Mouse (Mus musculus): ENCODE measurements around the gene Cbx4. TPM values are rescaled to one million over a fixed set of nuclear protein-coding genes. Genes with fewer than 3 reads are reported as not detected.

The Cbx4 gene
- polyA plus RNA-seq, 1 experiment from 2014 or later, result 12.6 TPM

DNA sequence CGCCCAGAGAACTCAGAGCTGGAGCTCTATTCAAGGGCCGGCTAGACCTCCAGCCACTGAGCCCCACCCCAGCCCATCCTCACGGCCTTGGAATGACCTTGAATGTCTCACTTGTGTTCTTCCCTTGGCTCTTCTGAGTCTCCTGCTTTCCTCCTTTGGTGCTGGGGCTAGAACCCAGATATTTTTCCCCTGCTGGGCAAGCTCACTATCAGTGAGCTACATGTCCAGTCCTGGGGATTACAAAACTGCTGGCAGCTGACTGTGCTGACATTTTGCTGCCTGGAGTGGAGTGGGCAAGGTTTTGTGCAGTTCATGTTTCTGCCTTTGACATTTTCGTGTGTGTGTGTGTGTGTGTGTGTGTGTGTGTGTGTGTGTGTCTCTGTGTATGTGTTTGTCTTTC lies 31.0 kb upstream of the Cbx4 start:
- no peak overlapping the region for H3K4me3 ChIP-seq (ENCODE audit: low read length)
- H3K9me3 ChIP-seq (replicated peaks; ENCODE audit: control insufficient read depth, low read length), result no peaks in the 10 kb centered on the region
- H3K9ac ChIP-seq (ENCODE audit: low read length), result no peak overlapping the region
- WGBS, result 62% methylated on average over 4 of the region's 4 CpGs
- no peak for ATAC-seq (replicated peaks; ENCODE audit: extremely low read depth, insufficient read depth, low FRiP score)
- H3K27me3 ChIP-seq (ENCODE audit: control insufficient read depth, insufficient read depth, low read length), result no peaks in the 10 kb centered on the region
- H3K27ac ChIP-seq (ENCODE audit: low read length), result no peak overlapping the region
- no peaks in the 10 kb centered on the region for H3K36me3 ChIP-seq (ENCODE audit: control insufficient read depth, insufficient read depth)
- H3K4me1 ChIP-seq (ENCODE audit: control insufficient read depth, insufficient read depth, low read length), result peaks cover 3% of the 10 kb centered on the region; the same call in 1 of the 2 replicates
- H3K4me2 ChIP-seq (ENCODE audit: low read depth, low read length), result no peak overlapping the region

DNA sequence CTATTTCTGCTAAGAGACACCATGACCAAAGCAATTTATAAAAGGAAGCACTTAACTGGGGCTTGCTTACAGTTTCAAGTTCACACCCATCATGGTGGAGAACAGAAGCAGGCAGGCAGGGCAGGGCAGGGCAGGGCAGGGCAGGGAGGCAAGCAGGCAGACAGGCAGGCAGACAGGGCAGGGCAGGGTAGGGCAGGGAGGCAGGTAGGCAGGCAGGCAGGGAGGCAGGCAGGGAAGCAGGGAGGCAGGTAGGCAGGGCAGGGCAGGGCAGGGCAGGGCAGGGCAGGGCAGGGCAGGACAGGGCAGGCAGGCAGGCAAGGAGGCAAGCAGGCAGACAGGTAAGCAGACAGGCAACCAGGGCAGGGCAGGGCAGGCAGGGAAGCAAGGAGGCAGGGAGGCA lies 26.7 kb upstream of the Cbx4 start:
- no peak overlapping the region for H3K9ac ChIP-seq (ENCODE audit: low read length)
- no peak overlapping the region for H3K4me3 ChIP-seq (ENCODE audit: low read length)
- no peaks in the 10 kb centered on the region for H3K36me3 ChIP-seq (ENCODE audit: control insufficient read depth, insufficient read depth)
- H3K27me3 ChIP-seq (ENCODE audit: control insufficient read depth, insufficient read depth, low read length), result no peaks in the 10 kb centered on the region
- no peak overlapping the region for H3K4me2 ChIP-seq (ENCODE audit: low read depth, low read length)
- H3K9me3 ChIP-seq (replicated peaks; ENCODE audit: control insufficient read depth, low read length), result no peaks in the 10 kb centered on the region
- no peak for ATAC-seq (replicated peaks; ENCODE audit: extremely low read depth, insufficient read depth, low FRiP score)
- H3K27ac ChIP-seq (ENCODE audit: low read length), result no peak overlapping the region
- H3K4me1 ChIP-seq (ENCODE audit: control insufficient read depth, insufficient read depth, low read length), result peaks cover 3% of the 10 kb centered on the region; the same call in 1 of the 2 replicates

DNA sequence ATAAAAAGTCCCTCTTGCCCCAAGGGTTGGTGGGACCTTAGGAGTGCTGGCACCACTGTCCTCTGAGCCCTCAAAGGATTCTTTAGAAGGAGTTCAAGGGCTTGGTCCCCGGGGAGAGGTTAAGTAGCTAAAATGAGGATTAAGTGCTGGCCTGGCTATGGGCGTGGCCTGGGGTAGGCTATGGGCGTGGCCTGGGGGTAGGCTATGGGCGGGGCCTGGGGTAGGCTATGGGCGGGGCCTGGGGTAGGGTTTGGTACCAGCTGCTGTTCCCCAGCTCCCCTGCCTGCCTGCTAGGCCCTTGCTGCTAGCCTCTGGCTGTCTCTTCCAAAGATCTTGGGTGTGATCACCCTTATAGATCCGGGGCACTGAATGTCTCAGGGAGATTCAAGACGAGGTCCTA lies 25.3 kb upstream of the Cbx4 start:
- Histone ChIP-seq H3K27me3 (ENCODE audit: control insufficient read depth, insufficient read depth, low read length) (no peaks in the 10 kb centered on the region), H3K9ac (ENCODE audit: low read length) (no peak overlapping the region), H3K27ac (ENCODE audit: low read length) (no peak overlapping the region), H3K4me3 (ENCODE audit: low read length) (no peak overlapping the region), H3K9me3 (replicated peaks; ENCODE audit: control insufficient read depth, low read length) (no peaks in the 10 kb centered on the region), H3K4me1 (ENCODE audit: control insufficient read depth, insufficient read depth, low read length) (peaks cover under 1% of the 10 kb centered on the region), H3K36me3 (ENCODE audit: control insufficient read depth, insufficient read depth) (no peaks in the 10 kb centered on the region), H3K4me2 (ENCODE audit: low read depth, low read length) (no peak overlapping the region)
- no peak for ATAC-seq (replicated peaks; ENCODE audit: extremely low read depth, insufficient read depth, low FRiP score)
- 14% methylated on average over 7 of the region's 7 CpGs for WGBS

DNA sequence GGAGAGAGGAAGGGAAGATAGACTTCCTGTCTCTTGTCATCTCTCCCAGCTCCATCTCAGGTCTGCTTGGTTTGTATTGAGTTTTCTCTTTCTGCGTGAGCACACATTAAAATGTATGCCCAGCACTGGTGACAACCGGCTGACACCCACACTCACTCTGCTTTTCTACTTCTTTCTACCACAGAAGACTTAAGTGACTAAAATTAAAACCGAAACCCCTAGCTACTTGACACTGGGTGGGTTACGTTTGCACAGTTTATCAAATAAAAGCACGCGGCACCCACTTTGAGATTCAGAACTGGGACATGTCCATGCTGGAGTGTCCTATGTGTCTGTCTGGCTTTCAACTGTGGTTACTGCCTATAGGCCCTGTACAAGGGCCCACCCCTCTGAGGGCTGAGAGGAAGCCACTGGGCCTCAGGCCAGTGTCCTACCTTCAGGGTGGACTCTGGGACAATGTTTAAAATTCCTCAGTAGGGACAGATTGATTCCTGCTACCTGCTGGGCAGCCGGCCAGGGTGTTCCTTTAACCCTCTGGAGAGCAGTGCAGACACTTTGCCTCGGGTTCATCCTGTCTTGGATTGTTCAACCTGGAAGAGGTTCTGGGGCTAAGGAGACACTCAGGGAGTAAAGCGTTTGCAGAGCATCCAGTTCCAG lies 23.5 kb upstream of the Cbx4 start:
- Histone ChIP-seq H3K4me3 (ENCODE audit: low read length) (no peak overlapping the region), H3K27ac (ENCODE audit: low read length) (no peak overlapping the region), H3K9ac (ENCODE audit: low read length) (no peak overlapping the region), H3K27me3 (ENCODE audit: control insufficient read depth, insufficient read depth, low read length) (no peaks in the 10 kb centered on the region), H3K36me3 (ENCODE audit: control insufficient read depth, insufficient read depth) (no peaks in the 10 kb centered on the region), H3K9me3 (replicated peaks; ENCODE audit: control insufficient read depth, low read length) (no peaks in the 10 kb centered on the region), H3K4me1 (ENCODE audit: control insufficient read depth, insufficient read depth, low read length) (peaks cover 13% of the 10 kb centered on the region), H3K4me2 (ENCODE audit: low read depth, low read length) (no peak overlapping the region)
- ATAC-seq (replicated peaks; ENCODE audit: extremely low read depth, insufficient read depth, low FRiP score), result no peak
- 74% methylated on average over 9 of the region's 9 CpGs for WGBS

DNA sequence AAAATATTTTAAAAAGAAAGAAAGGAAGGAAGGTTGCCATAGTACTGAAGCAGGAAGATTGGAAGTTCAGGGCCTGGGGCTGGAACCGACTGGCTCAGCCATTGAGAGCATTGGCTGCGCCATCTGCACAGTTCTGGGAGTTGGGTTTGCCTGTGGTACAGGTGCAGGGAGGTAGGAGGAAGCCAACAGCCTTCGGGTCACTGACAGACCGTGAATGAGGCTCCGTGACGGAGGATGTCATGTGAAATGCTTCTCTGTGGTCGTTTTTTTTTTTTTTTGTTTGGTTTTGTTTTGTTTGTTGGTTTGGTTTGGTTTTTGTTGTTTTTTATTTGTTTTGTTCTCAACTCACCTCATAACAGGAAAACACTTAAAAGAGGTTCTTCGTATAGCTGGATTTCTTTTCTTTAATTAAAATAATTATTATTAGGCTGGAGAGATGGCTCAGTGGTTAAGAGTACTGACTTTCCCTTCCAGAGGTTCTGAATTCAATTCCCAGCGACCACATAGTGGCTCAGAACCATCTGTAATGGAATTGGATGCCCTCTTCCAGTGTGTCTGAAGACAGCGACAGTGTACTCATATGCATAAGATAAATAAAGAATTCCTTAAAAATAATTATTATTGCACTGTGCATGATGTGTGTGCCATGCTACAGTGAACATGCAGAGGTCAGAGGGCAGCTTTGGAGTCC lies 22.7 kb upstream of the Cbx4 start:
- no peak overlapping the region for H3K4me2 ChIP-seq (ENCODE audit: low read depth, low read length)
- H3K4me1 ChIP-seq (ENCODE audit: control insufficient read depth, insufficient read depth, low read length), result peaks cover 13% of the 10 kb centered on the region
- WGBS, result 74% methylated on average over 10 of the region's 10 CpGs
- no peak for ATAC-seq (replicated peaks; ENCODE audit: extremely low read depth, insufficient read depth, low FRiP score)
- H3K9me3 ChIP-seq (replicated peaks; ENCODE audit: control insufficient read depth, low read length), result no peaks in the 10 kb centered on the region
- no peak overlapping the region for H3K27ac ChIP-seq (ENCODE audit: low read length)
- H3K4me3 ChIP-seq (ENCODE audit: low read length), result no peak overlapping the region
- no peak overlapping the region for H3K9ac ChIP-seq (ENCODE audit: low read length)
- H3K27me3 ChIP-seq (ENCODE audit: control insufficient read depth, insufficient read depth, low read length), result no peaks in the 10 kb centered on the region
- H3K36me3 ChIP-seq (ENCODE audit: control insufficient read depth, insufficient read depth), result no peaks in the 10 kb centered on the region

DNA sequence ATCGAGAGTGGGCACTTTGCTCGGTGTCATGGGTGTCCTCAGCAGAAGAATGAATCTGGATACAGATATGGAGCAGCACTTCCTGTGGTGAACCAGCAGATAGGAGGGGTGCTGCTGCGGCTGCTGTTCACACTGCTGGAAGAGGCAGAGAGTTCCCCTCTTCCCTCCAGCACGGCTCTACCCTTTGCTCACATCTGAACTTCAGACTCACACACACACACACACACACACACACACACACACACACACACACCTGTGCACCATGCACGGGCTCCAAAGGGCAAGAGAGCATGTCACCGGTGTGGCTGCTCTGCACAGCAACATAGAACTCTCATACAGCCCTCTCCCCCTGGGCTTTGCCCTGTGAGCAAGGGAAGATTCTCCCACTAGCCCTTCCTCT lies 20.3 kb upstream of the Cbx4 start:
- Histone ChIP-seq H3K9ac (ENCODE audit: low read length) (peak overlapping the region; percentile 51), H3K36me3 (ENCODE audit: control insufficient read depth, insufficient read depth) (no peaks in the 10 kb centered on the region), H3K4me2 (ENCODE audit: low read depth, low read length) (peak overlapping the region; percentile 45; the same call in 1 of the 2 replicates), H3K4me3 (ENCODE audit: low read length) (no peak overlapping the region), H3K4me1 (ENCODE audit: control insufficient read depth, insufficient read depth, low read length) (peaks cover 13% of the 10 kb centered on the region), H3K9me3 (replicated peaks; ENCODE audit: control insufficient read depth, low read length) (no peaks in the 10 kb centered on the region), H3K27ac (ENCODE audit: low read length) (no peak overlapping the region), H3K27me3 (ENCODE audit: control insufficient read depth, insufficient read depth, low read length) (no peaks in the 10 kb centered on the region)
- ATAC-seq (replicated peaks; ENCODE audit: extremely low read depth, insufficient read depth, low FRiP score), result peak; percentile 56; the same call in 1 of the 2 replicates
- WGBS, result 20% methylated on average over 6 of the region's 6 CpGs

DNA sequence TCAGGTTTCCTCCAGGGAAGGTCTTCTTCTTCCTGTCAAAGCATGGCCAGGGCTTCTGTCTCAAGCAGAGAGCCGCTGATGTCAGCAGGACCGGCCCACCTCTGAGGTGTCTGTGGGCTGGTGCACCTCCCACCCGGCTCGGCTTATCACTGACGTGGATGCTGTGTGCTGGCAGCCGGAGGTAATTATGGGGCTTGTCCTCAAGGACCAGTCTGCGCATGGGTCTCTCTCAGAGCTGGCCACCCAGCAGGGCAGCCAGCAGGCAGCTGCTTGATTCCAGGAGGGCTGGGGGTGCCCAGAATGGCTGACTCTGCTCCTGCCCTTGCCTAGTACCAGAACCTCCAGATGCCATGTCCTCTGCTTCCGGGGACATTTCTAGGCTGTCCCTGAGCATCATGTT lies 19.7 kb upstream of the Cbx4 start:
- Histone ChIP-seq H3K9me3 (replicated peaks; ENCODE audit: control insufficient read depth, low read length) (no peaks in the 10 kb centered on the region), H3K9ac (ENCODE audit: low read length) (peak overlapping the region; percentile 51), H3K27me3 (ENCODE audit: control insufficient read depth, insufficient read depth, low read length) (no peaks in the 10 kb centered on the region), H3K4me2 (ENCODE audit: low read depth, low read length) (peak overlapping the region; percentile 45), H3K4me3 (ENCODE audit: low read length) (no peak overlapping the region), H3K36me3 (ENCODE audit: control insufficient read depth, insufficient read depth) (no peaks in the 10 kb centered on the region), H3K27ac (ENCODE audit: low read length) (no peak overlapping the region), H3K4me1 (ENCODE audit: control insufficient read depth, insufficient read depth, low read length) (peaks cover 13% of the 10 kb centered on the region)
- 12% methylated on average over 8 of the region's 8 CpGs for WGBS
- ATAC-seq (replicated peaks; ENCODE audit: extremely low read depth, insufficient read depth, low FRiP score), result peak; percentile 75

DNA sequence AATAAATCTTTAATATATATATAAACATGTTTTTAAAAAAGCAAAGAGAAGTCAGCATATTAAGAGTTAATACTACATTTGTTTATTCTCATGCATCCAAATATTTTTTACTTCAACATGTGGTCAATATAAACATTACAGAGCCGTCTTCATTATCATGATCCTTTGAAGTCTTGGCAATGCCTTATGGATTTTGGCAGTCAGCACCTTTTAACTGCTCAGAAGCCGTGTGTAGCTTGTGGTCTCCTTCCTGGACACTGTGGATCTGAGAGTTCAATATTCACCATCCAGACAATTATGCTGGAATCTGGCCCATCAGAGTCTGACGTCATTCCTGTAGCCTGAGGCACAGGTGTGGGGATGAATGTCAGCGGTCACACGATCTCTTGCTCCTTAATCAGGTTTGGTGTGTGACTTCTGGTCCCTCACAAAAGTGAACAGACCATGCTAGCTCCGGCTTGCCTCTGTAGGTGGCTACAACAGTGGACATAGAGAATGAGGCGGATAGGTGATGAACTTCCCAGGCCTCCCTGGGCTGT lies 19.1 kb upstream of the Cbx4 start:
- no peak for ATAC-seq (replicated peaks; ENCODE audit: extremely low read depth, insufficient read depth, low FRiP score)
- Histone ChIP-seq H3K4me2 (ENCODE audit: low read depth, low read length) (peak overlapping the region; percentile 45; the same call in 1 of the 2 replicates), H3K27ac (ENCODE audit: low read length) (no peak overlapping the region), H3K9ac (ENCODE audit: low read length) (no peak overlapping the region), H3K9me3 (replicated peaks; ENCODE audit: control insufficient read depth, low read length) (no peaks in the 10 kb centered on the region), H3K4me3 (ENCODE audit: low read length) (no peak overlapping the region), H3K36me3 (ENCODE audit: control insufficient read depth, insufficient read depth) (no peaks in the 10 kb centered on the region), H3K27me3 (ENCODE audit: control insufficient read depth, insufficient read depth, low read length) (no peaks in the 10 kb centered on the region), H3K4me1 (ENCODE audit: control insufficient read depth, insufficient read depth, low read length) (peaks cover 13% of the 10 kb centered on the region)
- WGBS, result 59% methylated on average over 7 of the region's 7 CpGs

DNA sequence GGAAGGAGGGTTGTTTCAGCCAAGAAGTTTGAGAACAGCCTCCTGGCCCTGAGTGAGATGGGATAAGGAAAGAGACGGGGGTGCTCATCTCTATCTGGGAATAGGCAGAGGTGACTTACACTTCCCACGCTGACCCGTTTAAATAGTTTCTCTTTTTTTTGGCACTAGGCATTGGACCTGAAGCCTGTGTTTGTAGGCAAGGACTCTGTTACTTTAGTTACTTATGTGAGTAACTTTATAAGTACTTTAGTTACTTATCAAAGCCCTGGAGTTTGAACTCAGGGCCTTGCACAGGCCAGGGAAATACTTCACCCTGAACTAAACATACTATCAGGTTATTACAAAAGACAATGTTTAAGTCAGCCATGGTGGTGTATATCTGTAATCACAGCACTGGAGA lies 18.0 kb upstream of the Cbx4 start:
- no peak for ATAC-seq (replicated peaks; ENCODE audit: extremely low read depth, insufficient read depth, low FRiP score)
- H3K9ac ChIP-seq (ENCODE audit: low read length), result no peak overlapping the region
- no peaks in the 10 kb centered on the region for H3K9me3 ChIP-seq (replicated peaks; ENCODE audit: control insufficient read depth, low read length)
- no peaks in the 10 kb centered on the region for H3K27me3 ChIP-seq (ENCODE audit: control insufficient read depth, insufficient read depth, low read length)
- no peaks in the 10 kb centered on the region for H3K36me3 ChIP-seq (ENCODE audit: control insufficient read depth, insufficient read depth)
- no peak overlapping the region for H3K4me2 ChIP-seq (ENCODE audit: low read depth, low read length)
- H3K4me1 ChIP-seq (ENCODE audit: control insufficient read depth, insufficient read depth, low read length), result peaks cover 13% of the 10 kb centered on the region
- H3K27ac ChIP-seq (ENCODE audit: low read length), result no peak overlapping the region
- 74% methylated on average over 3 of the region's 3 CpGs for WGBS
- no peak overlapping the region for H3K4me3 ChIP-seq (ENCODE audit: low read length)

Measured in heart, embryonic 16.5 days (tissue).